Mouse (Mus musculus) erythroblast, embryonic 14.5 days (primary cell): ENCODE measurements around the gene Pou2f2.

ENCODE experiments used
- GATA1 ChIP-seq: IDR thresholded peaks from 2 replicates; pipeline ENCODE4 v1.6.1; 2012; ENCODE audit warnings: low read length, inconsistent platforms, mixed read lengths
- TAL1 ChIP-seq: IDR thresholded peaks from 3 replicates; pipeline ENCODE4 v1.6.1; 2012; ENCODE audit warnings: low read length, inconsistent platforms, mixed read lengths

GRCm38 (mm10) chr7:25151009-25151408, 28.5 kb downstream of the Pou2f2 start:
- TF ChIP-seq GATA1: no peak
- no peak for TF ChIP-seq TAL1
